Mouse (Mus musculus) embryonic fibroblast, embryonic 13.5 days (primary cell): Measurements from ENCODE around the gene Klhdc7b.

Experiments used
- CTCF ChIP-seq: IDR thresholded peaks from 2 replicates; pipeline ENCODE4 v1.5.1; 2011; ENCODE audit warnings: mild to moderate bottlenecking, control low read depth, low read length, moderate library complexity, borderline replicate concordance; ENCODE audit not compliant: insufficient read depth
- POLR2A ChIP-seq: IDR thresholded peaks from 2 replicates; pipeline ENCODE4 v1.6.1; 2011; ENCODE audit warnings: low read depth, mild to moderate bottlenecking, control low read depth, low read length, moderate library complexity

DNA sequence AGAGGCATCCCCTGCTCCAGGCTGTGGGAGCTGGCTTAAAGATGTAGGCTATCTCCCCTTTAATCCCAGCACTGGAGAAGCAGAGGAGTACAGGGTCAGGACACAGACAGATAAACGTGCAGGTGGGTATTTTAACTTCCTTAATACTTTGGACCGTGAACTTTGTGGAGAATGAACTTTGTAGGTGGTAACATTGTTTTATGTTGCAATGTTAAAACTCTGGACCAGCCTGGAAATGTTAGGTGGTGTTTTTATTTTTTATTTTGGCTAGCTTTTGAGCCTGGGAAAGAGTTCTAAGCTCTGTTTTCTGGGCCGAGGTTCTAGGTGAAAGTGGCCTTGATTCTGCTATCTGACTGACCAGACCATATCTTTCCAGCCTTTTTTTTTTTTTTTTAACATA lies 46.6 kb downstream of the Klhdc7b start:
- no peak for TF ChIP-seq CTCF
- TF ChIP-seq POLR2A, result no peak
